Mouse (Mus musculus) midbrain, embryonic 11.5 days (tissue): Measurements from ENCODE around the gene Cacna1c. TPM values are rescaled to one million over a fixed set of nuclear protein-coding genes. Genes with fewer than 3 reads are reported as not detected.
A peak's percentile ranks its signal among the peaks of the same experiment; 100 is the strongest.

ENCODE experiments used
- ATAC-seq: fragments of 200-750 bp; cut with Nextera tagmentation; 2 replicates; pipeline ENCODE4 v1.8.0; 2017; ENCODE audit warnings: moderate TSS enrichment, moderate library complexity; ENCODE audit not compliant: low FRiP score
- DNase-seq: peaks from one replicate; pipeline ENCODE4 v3.0.0; 2015; ENCODE audit warnings: low spot score; ENCODE audit errors: missing footprints
- H3K27ac ChIP-seq: fragments of 300-500 bp; sonication (generic); 2 replicates; pipeline ENCODE4 v1.5.1; 2014; ENCODE audit warnings: low read depth, low read length
- H3K27me3 ChIP-seq: fragments of 300-500 bp; sonication (generic); 2 replicates; pipeline ENCODE4 v1.6.1; 2014; ENCODE audit warnings: mild to moderate bottlenecking, low read length, moderate library complexity, mixed read lengths; ENCODE audit not compliant: control insufficient read depth, insufficient read depth
- H3K36me3 ChIP-seq: fragments of 300-500 bp; sonication (generic); 2 replicates; pipeline ENCODE4 v1.6.1; 2014; ENCODE audit warnings: mild to moderate bottlenecking, low read length, moderate library complexity, mixed read lengths; ENCODE audit not compliant: control insufficient read depth, insufficient read depth
- H3K4me1 ChIP-seq: fragments of 300-500 bp; sonication (generic); 2 replicates; pipeline ENCODE4 v1.6.1; 2014; ENCODE audit warnings: low read length; ENCODE audit not compliant: control insufficient read depth, insufficient read depth
- H3K4me2 ChIP-seq: fragments of 300-500 bp; sonication (generic); 2 replicates; pipeline ENCODE4 v1.6.1; 2014; ENCODE audit warnings: mild to moderate bottlenecking, moderate library complexity
- H3K4me3 ChIP-seq: fragments of 300-500 bp; sonication (generic); 2 replicates; pipeline ENCODE4 v1.5.1; 2014; ENCODE audit warnings: low read depth, low read length
- H3K9ac ChIP-seq: fragments of 300-500 bp; sonication (generic); 2 replicates; pipeline ENCODE4 v1.6.1; 2014; ENCODE audit warnings: low read length
- H3K9me3 ChIP-seq: fragments of 300-500 bp; sonication (generic); 2 replicates; pipeline ENCODE4 v1.6.1; 2016; ENCODE audit warnings: low read length; ENCODE audit not compliant: control insufficient read depth
- WGBS: fragments of 180-500 bp; shearing (Covaris S2); extraction: QIAGEN DNeasy Blood & Tissue Kit; methylation state at CpG from one replicate; pipeline ENCODE4 v1.1.7; 2014; 5-methylcytosine and 5-hydroxymethylcytosine counted together
- polyA plus RNA-seq: library from polyadenylated mRNA; unstranded; fragments of >200 nt; fragmentation: Nextera tagmentation; extraction: Ambion mirVana; gene quantifications from 2 replicates; pipeline ENCODE4 v1.2.1, GENCODE M21; 2014

Gene Cacna1c
- polyA plus RNA-seq, 1 experiment from 2014 or later, result 2.1 TPM

GRCm38 (mm10) chr6:119081650-119082049 is 114.6 kb downstream of the Cacna1c start:
- H3K9me3 ChIP-seq, result no peaks in the 10 kb centered on the region
- ATAC-seq, result no peak
- H3K27me3 ChIP-seq, result no peaks in the 10 kb centered on the region
- H3K36me3 ChIP-seq, result no peaks in the 10 kb centered on the region
- no peak overlapping the region for H3K4me3 ChIP-seq
- H3K4me1 ChIP-seq, result no peaks in the 10 kb centered on the region
- 93% methylated on average over 12 of the region's 12 CpGs for WGBS
- no peak overlapping the region for H3K27ac ChIP-seq
- H3K9ac ChIP-seq, result no peak overlapping the region
- no peak for DNase-seq
- H3K4me2 ChIP-seq, result no peak overlapping the region

- Histone ChIP-seq H3K4me1 (no peaks in the 10 kb centered on the region), H3K9ac (no peak overlapping the region), H3K4me3 (no peak overlapping the region), H3K9me3 (no peaks in the 10 kb centered on the region), H3K27me3 (no peaks in the 10 kb centered on the region), H3K4me2 (no peak overlapping the region), H3K27ac (no peak overlapping the region), H3K36me3 (no peaks in the 10 kb centered on the region)
- ATAC-seq (no peak), DNase-seq (no peak)
- WGBS, result 80% methylated on average over 8 of the region's 8 CpGs
Observed at GRCm38 (mm10) chr6:119079626-119080025, 116.6 kb downstream of the Cacna1c start.

- 88% methylated on average over 9 of the region's 9 CpGs for WGBS
- Histone ChIP-seq H3K4me2 (no peak overlapping the region), H3K4me3 (no peak overlapping the region), H3K27ac (no peak overlapping the region), H3K9ac (no peak overlapping the region), H3K27me3 (no peaks in the 10 kb centered on the region), H3K36me3 (no peaks in the 10 kb centered on the region), H3K4me1 (no peaks in the 10 kb centered on the region), H3K9me3 (no peaks in the 10 kb centered on the region)
- no peak for DNase-seq
- no peak for ATAC-seq
Observed at GRCm38 (mm10) chr6:119078912-119079311, 117.3 kb downstream of the Cacna1c start.

GRCm38 (mm10) chr6:119077231-119077630 is 119.0 kb downstream of the Cacna1c start:
- Histone ChIP-seq H3K9ac (no peak overlapping the region), H3K27ac (no peak overlapping the region), H3K4me1 (no peaks in the 10 kb centered on the region), H3K9me3 (no peaks in the 10 kb centered on the region), H3K4me2 (no peak overlapping the region), H3K27me3 (no peaks in the 10 kb centered on the region), H3K4me3 (no peak overlapping the region), H3K36me3 (no peaks in the 10 kb centered on the region)
- ATAC-seq, result no peak
- DNase-seq, result peak; percentile 45
- 97% methylated on average over 6 of the region's 6 CpGs for WGBS

GRCm38 (mm10) chr6:119073419-119074071 is 122.7 kb downstream of the Cacna1c start:
- DNase-seq (peak; percentile 21), ATAC-seq (no peak)
- Histone ChIP-seq H3K27ac (no peak overlapping the region), H3K4me2 (no peak overlapping the region), H3K4me1 (no peaks in the 10 kb centered on the region), H3K9me3 (no peaks in the 10 kb centered on the region), H3K9ac (no peak overlapping the region), H3K36me3 (no peaks in the 10 kb centered on the region), H3K4me3 (no peak overlapping the region), H3K27me3 (no peaks in the 10 kb centered on the region)
- WGBS, result 89% methylated on average over 14 of the region's 14 CpGs

GRCm38 (mm10) chr6:119072772-119073171 is 123.4 kb downstream of the Cacna1c start:
- Histone ChIP-seq H3K27ac (no peak overlapping the region), H3K9ac (no peak overlapping the region), H3K36me3 (no peaks in the 10 kb centered on the region), H3K4me1 (no peaks in the 10 kb centered on the region), H3K4me2 (no peak overlapping the region), H3K27me3 (no peaks in the 10 kb centered on the region), H3K9me3 (no peaks in the 10 kb centered on the region), H3K4me3 (no peak overlapping the region)
- ATAC-seq (no peak), DNase-seq (peak; percentile 69)
- WGBS, result 83% methylated on average over 7 of the region's 7 CpGs

- Histone ChIP-seq H3K9me3 (no peaks in the 10 kb centered on the region), H3K4me1 (no peaks in the 10 kb centered on the region), H3K27me3 (no peaks in the 10 kb centered on the region), H3K36me3 (no peaks in the 10 kb centered on the region), H3K4me3 (no peak overlapping the region), H3K4me2 (no peak overlapping the region), H3K9ac (no peak overlapping the region), H3K27ac (no peak overlapping the region)
- ATAC-seq (no peak), DNase-seq (no peak)
- 87% methylated on average over 4 of the region's 4 CpGs for WGBS
Observed at GRCm38 (mm10) chr6:119070771-119071170, 125.4 kb downstream of the Cacna1c start.

- DNase-seq (no peak), ATAC-seq (no peak)
- WGBS, result 90% methylated on average over 3 of the region's 3 CpGs
Observed at GRCm38 (mm10) chr6:119070351-119070750, 125.9 kb downstream of the Cacna1c start.

GRCm38 (mm10) chr6:119069145-119069544 is 127.1 kb downstream of the Cacna1c start:
- H3K27ac ChIP-seq, result no peak overlapping the region
- no peak overlapping the region for H3K4me2 ChIP-seq
- ATAC-seq (no peak), DNase-seq (no peak)
- H3K36me3 ChIP-seq, result no peaks in the 10 kb centered on the region
- peaks cover 4% of the 10 kb centered on the region; the same call in 1 of the 2 replicates for H3K4me1 ChIP-seq
- H3K4me3 ChIP-seq, result no peak overlapping the region
- no peaks in the 10 kb centered on the region for H3K27me3 ChIP-seq
- 89% methylated on average over 5 of the region's 5 CpGs for WGBS
- no peak overlapping the region for H3K9ac ChIP-seq
- H3K9me3 ChIP-seq, result no peaks in the 10 kb centered on the region

More at GRCm38 (mm10) chr6:119070351-119070750, 125.9 kb downstream of the Cacna1c start:
- no peak overlapping the region for H3K4me2 ChIP-seq
- H3K4me1 ChIP-seq, result peaks cover 4% of the 10 kb centered on the region; the same call in 1 of the 2 replicates
- H3K9me3 ChIP-seq, result no peaks in the 10 kb centered on the region
- H3K27ac ChIP-seq, result no peak overlapping the region
- no peaks in the 10 kb centered on the region for H3K27me3 ChIP-seq
- H3K9ac ChIP-seq, result no peak overlapping the region
- H3K36me3 ChIP-seq, result no peaks in the 10 kb centered on the region
- no peak overlapping the region for H3K4me3 ChIP-seq
